Mouse (Mus musculus): ENCODE results near the gene Olfr1220. TPM values are rescaled to one million over a fixed set of nuclear protein-coding genes. Genes with fewer than 3 reads are reported as not detected.

Olfr1220 gene
- total RNA-seq (2014; rRNA removed) (not detected in 2 replicates), polyA plus RNA-seq (2015; fragmentation: Nextera tagmentation; extraction: Ambion mirVana) (not detected in 2 replicates)

DNA sequence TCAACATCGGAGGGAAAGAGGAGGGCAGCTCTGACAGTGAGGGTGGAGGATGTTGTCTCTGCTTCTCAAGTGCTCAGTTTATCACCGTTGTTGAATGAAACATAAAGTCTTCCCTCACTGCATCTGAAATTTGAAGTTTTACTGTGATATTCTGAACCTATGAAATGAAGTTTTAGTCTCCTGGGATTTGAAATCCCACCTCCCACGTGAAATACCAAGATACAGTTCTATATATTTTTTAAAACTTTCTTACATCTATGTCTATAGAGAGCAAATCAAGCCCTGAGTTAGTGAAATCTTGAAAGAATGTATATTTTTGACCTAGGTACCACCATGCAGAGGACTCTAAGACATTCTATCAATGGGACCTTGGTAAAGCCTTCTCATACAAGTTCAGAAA is at the start of gene Olfr1220:
Gene Olfr1220, minus strand, starts transcription at position 101 of the 400 bp plus-strand sequence.
- ATAC-seq (no peak), DNase-seq (ENCODE audit: low spot score) (no peak)
- H3K36me3 ChIP-seq (ENCODE audit: insufficient read depth, low read length) = no peaks in the 10 kb centered on the region
- no peak within 1 kb of the TSS for H3K27ac ChIP-seq
- no peak within 1 kb of the TSS for H3K4me2 ChIP-seq (ENCODE audit: low read depth, low read length)
- no peak for TF ChIP-seq CTCF (IDR thresholded peaks at IDR 0.05; ENCODE audit: low read depth)
- no peaks in the 10 kb centered on the region for H3K9me3 ChIP-seq (ENCODE audit: low read length)
- H3K9ac ChIP-seq (replicated peaks; ENCODE audit: low read length) = no peak within 1 kb of the TSS
- H3K27me3 ChIP-seq (ENCODE audit: insufficient read depth, low read length) = no peaks in the 10 kb centered on the region
- WGBS = 79% methylated on average over 3 of the region's 3 CpGs
- H3K4me3 ChIP-seq (ENCODE audit: low read length) = no peak within 1 kb of the TSS
- H3K4me1 ChIP-seq (ENCODE audit: insufficient read depth, low read length) = no peaks in the 10 kb centered on the region

DNA sequence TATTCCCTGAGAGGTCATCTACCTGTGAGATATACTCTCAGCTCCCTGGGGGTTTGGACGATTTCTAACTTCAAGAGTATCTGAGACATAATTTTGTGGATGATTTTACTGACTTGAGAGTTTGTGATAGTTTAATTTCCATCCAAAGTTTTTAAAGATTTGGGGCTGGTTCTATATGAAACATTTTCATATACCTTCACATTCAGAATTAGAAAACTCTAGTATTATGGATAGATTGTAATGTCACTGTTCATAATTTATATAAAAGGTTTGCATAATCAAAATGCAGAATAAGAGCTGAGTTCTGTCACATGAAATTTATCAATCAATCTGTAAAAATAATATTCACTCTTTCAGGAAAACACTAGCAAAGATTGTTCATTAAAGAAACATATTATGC is 44.8 kb upstream of the Olfr1220 start, which contains the start of gene Olfr1223:
Gene Olfr1223, minus strand, starts transcription at position 101 of the 400 bp plus-strand sequence.
- WGBS = 55% methylated on average over 1 of the region's 1 CpGs
- H3K4me3 ChIP-seq (ENCODE audit: low read length) = no peak within 1 kb of the TSS
- TF ChIP-seq CTCF (IDR thresholded peaks at IDR 0.05; ENCODE audit: low read depth) = no peak
- H3K9me3 ChIP-seq (ENCODE audit: low read length) = no peaks in the 10 kb centered on the region
- no peaks in the 10 kb centered on the region for H3K36me3 ChIP-seq (ENCODE audit: insufficient read depth, low read length)
- no peak within 1 kb of the TSS for H3K4me2 ChIP-seq (ENCODE audit: low read depth, low read length)
- no peak for ATAC-seq
- H3K27ac ChIP-seq = no peak within 1 kb of the TSS
- DNase-seq (ENCODE audit: low spot score) = no peak
- no peaks in the 10 kb centered on the region for H3K4me1 ChIP-seq (ENCODE audit: insufficient read depth, low read length)
- no peak within 1 kb of the TSS for H3K9ac ChIP-seq (replicated peaks; ENCODE audit: low read length)
- H3K27me3 ChIP-seq (ENCODE audit: insufficient read depth, low read length) = no peaks in the 10 kb centered on the region

DNA sequence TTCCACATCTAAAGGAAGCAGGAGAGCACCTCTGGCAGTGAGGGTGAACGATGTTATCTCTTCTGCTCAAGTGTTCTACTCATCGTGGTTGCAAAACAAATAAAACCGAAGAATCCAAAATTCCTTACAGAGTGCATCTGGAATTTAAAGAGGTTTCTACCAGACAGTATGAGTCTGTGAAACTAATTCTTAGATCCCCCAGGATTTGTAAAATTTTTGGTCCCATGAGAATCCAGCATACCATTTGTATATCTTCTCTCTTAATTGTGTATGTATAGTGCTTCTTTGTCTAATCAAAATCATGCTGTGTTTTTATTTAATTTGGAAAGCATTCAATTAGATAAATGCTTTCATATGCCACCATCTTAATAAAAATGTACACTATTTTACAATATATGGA is 26.3 kb upstream of the Olfr1220 start, which contains the start of gene Olfr1222:
Gene Olfr1222, minus strand, starts transcription at position 101 of the 400 bp plus-strand sequence.
- no peak within 1 kb of the TSS for H3K27ac ChIP-seq
- no peaks in the 10 kb centered on the region for H3K9me3 ChIP-seq (ENCODE audit: low read length)
- no peak within 1 kb of the TSS for H3K4me2 ChIP-seq (ENCODE audit: low read depth, low read length)
- H3K36me3 ChIP-seq (ENCODE audit: insufficient read depth, low read length) = no peaks in the 10 kb centered on the region
- H3K9ac ChIP-seq (replicated peaks; ENCODE audit: low read length) = no peak within 1 kb of the TSS
- no peaks in the 10 kb centered on the region for H3K4me1 ChIP-seq (ENCODE audit: insufficient read depth, low read length)
- DNase-seq (ENCODE audit: low spot score) (no peak), ATAC-seq (no peak)
- 80% methylated on average over 3 of the region's 3 CpGs for WGBS
- H3K4me3 ChIP-seq (ENCODE audit: low read length) = no peak within 1 kb of the TSS
- TF ChIP-seq CTCF (IDR thresholded peaks at IDR 0.05; ENCODE audit: low read depth) = no peak
- no peaks in the 10 kb centered on the region for H3K27me3 ChIP-seq (ENCODE audit: insufficient read depth, low read length)

- Histone ChIP-seq H3K36me3 (ENCODE audit: insufficient read depth, low read length) (no peaks in the 10 kb centered on the region), H3K4me1 (ENCODE audit: insufficient read depth, low read length) (no peaks in the 10 kb centered on the region), H3K4me3 (ENCODE audit: low read length) (no peak within 1 kb of the TSS), H3K27ac (no peak within 1 kb of the TSS), H3K4me2 (ENCODE audit: low read depth, low read length) (no peak within 1 kb of the TSS), H3K9me3 (ENCODE audit: low read length) (no peaks in the 10 kb centered on the region), H3K9ac (replicated peaks; ENCODE audit: low read length) (no peak within 1 kb of the TSS), H3K27me3 (ENCODE audit: insufficient read depth, low read length) (no peaks in the 10 kb centered on the region)
- 93% methylated on average over 2 of the region's 2 CpGs for WGBS
- ATAC-seq (no peak), DNase-seq (ENCODE audit: low spot score) (no peak)
- no peak for TF ChIP-seq CTCF (IDR thresholded peaks at IDR 0.05; ENCODE audit: low read depth)
Observed at GRCm38 (mm10) chr2:89117183-89117582, 10.5 kb upstream of the Olfr1220 start, which contains the start of gene Olfr1221. TSS of gene Olfr1221 (minus strand) at chr2:89117283.

GRCm38 (mm10) chr2:89105651-89106050 is 984 bp downstream of the Olfr1220 start:
- Histone ChIP-seq H3K9ac (replicated peaks; ENCODE audit: low read length) (no peak overlapping the region), H3K4me2 (ENCODE audit: low read depth, low read length) (no peak overlapping the region), H3K27me3 (ENCODE audit: insufficient read depth, low read length) (no peaks in the 10 kb centered on the region), H3K4me1 (ENCODE audit: insufficient read depth, low read length) (no peaks in the 10 kb centered on the region), H3K36me3 (ENCODE audit: insufficient read depth, low read length) (no peaks in the 10 kb centered on the region), H3K9me3 (ENCODE audit: low read length) (no peaks in the 10 kb centered on the region), H3K27ac (no peak overlapping the region), H3K4me3 (ENCODE audit: low read length) (no peak overlapping the region)
- ATAC-seq (no peak), DNase-seq (ENCODE audit: low spot score) (no peak)
- TF ChIP-seq CTCF (IDR thresholded peaks at IDR 0.05; ENCODE audit: low read depth) = no peak

GRCm38 (mm10) chr2:89093848-89094247 is 12.8 kb downstream of the Olfr1220 start:
- DNase-seq (ENCODE audit: low spot score) (no peak), ATAC-seq (no peak)
- no peak for TF ChIP-seq CTCF (IDR thresholded peaks at IDR 0.05; ENCODE audit: low read depth)
- WGBS = 97% methylated on average over 1 of the region's 1 CpGs
- no peaks in the 10 kb centered on the region for H3K27me3 ChIP-seq (ENCODE audit: insufficient read depth, low read length)
- H3K4me1 ChIP-seq (ENCODE audit: insufficient read depth, low read length) = no peaks in the 10 kb centered on the region
- no peak overlapping the region for H3K27ac ChIP-seq
- no peak overlapping the region for H3K9ac ChIP-seq (replicated peaks; ENCODE audit: low read length)
- H3K9me3 ChIP-seq (ENCODE audit: low read length) = no peaks in the 10 kb centered on the region
- H3K36me3 ChIP-seq (ENCODE audit: insufficient read depth, low read length) = no peaks in the 10 kb centered on the region
- no peak overlapping the region for H3K4me2 ChIP-seq (ENCODE audit: low read depth, low read length)
- no peak overlapping the region for H3K4me3 ChIP-seq (ENCODE audit: low read length)

- WGBS = 64% methylated on average over 1 of the region's 1 CpGs
- DNase-seq (ENCODE audit: low spot score) = no peak
- Histone ChIP-seq H3K4me3 (ENCODE audit: low read length) (no peak within 1 kb of the TSS), H3K9me3 (ENCODE audit: low read length) (no peaks in the 10 kb centered on the region), H3K9ac (replicated peaks; ENCODE audit: low read length) (no peak within 1 kb of the TSS), H3K27me3 (ENCODE audit: insufficient read depth, low read length) (no peaks in the 10 kb centered on the region), H3K36me3 (ENCODE audit: insufficient read depth, low read length) (no peaks in the 10 kb centered on the region), H3K27ac (no peak within 1 kb of the TSS), H3K4me1 (ENCODE audit: insufficient read depth, low read length) (no peaks in the 10 kb centered on the region), H3K4me2 (ENCODE audit: low read depth, low read length) (no peak within 1 kb of the TSS)
- no peak for TF ChIP-seq CTCF (IDR thresholded peaks at IDR 0.05; ENCODE audit: low read depth)
- no peak for ATAC-seq
Observed at GRCm38 (mm10) chr2:89083413-89083812, 23.2 kb downstream of the Olfr1220 start, which contains the start of gene Olfr1219. TSS of gene Olfr1219 (minus strand) at chr2:89083513.

Data from hindbrain, postnatal 0 days (tissue).